Mouse (Mus musculus) ZHBTc4 (cell line): ENCODE measurements at regions not wholly inside any gene's neighbourhood (a gene's known extent, or its start where the extent isn't known, plus 50 kb on each side); places are given as distances from the start of the nearest gene placed in this dataset.

Experiments used
- DNase-seq: peaks from one replicate; pipeline ENCODE4 v3.0.0-alpha.2; 2011; ENCODE audit warnings: low read depth, low spot score

- DNase-seq: no peak
Measured at GRCm38 (mm10) chr4:9009656-9010055, 770.8 kb upstream of the Car8 start.

GRCm38 (mm10) chr4:9005938-9006626 lies 767.2 kb upstream of the Car8 start:
- DNase-seq: no peak

- peak; percentile 58 for DNase-seq
Measured at GRCm38 (mm10) chr4:9003891-9004290, 765.0 kb upstream of the Car8 start.

GRCm38 (mm10) chr4:9002380-9002779 lies 763.5 kb upstream of the Car8 start:
- DNase-seq: no peak

GRCm38 (mm10) chr4:8998606-8999005 lies 759.8 kb upstream of the Car8 start:
- no peak for DNase-seq

- DNase-seq: no peak
Measured at GRCm38 (mm10) chr4:8992171-8992570, 753.3 kb upstream of the Car8 start.

GRCm38 (mm10) chr4:8990551-8990950 lies 751.7 kb upstream of the Car8 start:
- DNase-seq: no peak

- no peak for DNase-seq
Measured at GRCm38 (mm10) chr4:8989614-8990013, 750.8 kb upstream of the Car8 start.

GRCm38 (mm10) chr4:8989110-8989509 lies 750.3 kb upstream of the Car8 start:
- no peak for DNase-seq

- peak; percentile 61 for DNase-seq
Measured at GRCm38 (mm10) chr4:8988345-8988733, 749.5 kb upstream of the Car8 start.

- DNase-seq: no peak
Measured at GRCm38 (mm10) chr4:8987544-8988344, 748.9 kb upstream of the Car8 start.

- no peak for DNase-seq
Measured at GRCm38 (mm10) chr4:8986394-8987091, 747.7 kb upstream of the Car8 start.

GRCm38 (mm10) chr4:8984059-8984606 lies 745.3 kb upstream of the Car8 start:
- DNase-seq: no peak

GRCm38 (mm10) chr4:8978949-8979348 lies 740.1 kb upstream of the Car8 start:
- no peak for DNase-seq

- DNase-seq: no peak
Measured at GRCm38 (mm10) chr4:8969951-8970455, 731.2 kb upstream of the Car8 start.

- DNase-seq: no peak
Measured at GRCm38 (mm10) chr4:8968741-8969140, 729.9 kb upstream of the Car8 start.

GRCm38 (mm10) chr4:8967986-8968385 lies 729.1 kb upstream of the Car8 start:
- DNase-seq: no peak

- peak; percentile 9 for DNase-seq
Measured at GRCm38 (mm10) chr4:8965563-8965962, 726.7 kb upstream of the Car8 start.

- DNase-seq: no peak
Measured at GRCm38 (mm10) chr4:8962959-8963572, 724.2 kb upstream of the Car8 start.

- DNase-seq: no peak
Measured at GRCm38 (mm10) chr4:8961851-8962250, 723.0 kb upstream of the Car8 start.

GRCm38 (mm10) chr4:8957771-8958170 lies 718.9 kb upstream of the Car8 start:
- no peak for DNase-seq

GRCm38 (mm10) chr4:8957023-8957343 lies 718.1 kb upstream of the Car8 start:
- no peak for DNase-seq
